Mouse (Mus musculus): ENCODE data around the gene Fam8a1.

Gene Fam8a1

GRCm38 (mm10) chr13:46677721-46678120, 8.4 kb downstream of the Fam8a1 start:
- no peak for DNase-seq

GRCm38 (mm10) chr13:46682921-46683320, 13.6 kb downstream of the Fam8a1 start:
- peak; percentile 59 to 75 for DNase-seq

- no peak for DNase-seq
These were observed 14.0 kb downstream of the Fam8a1 start for GRCm38 (mm10) chr13:46683370-46683769.

GRCm38 (mm10) chr13:46690559-46691241, 21.4 kb downstream of the Fam8a1 start:
- no peak for DNase-seq

GRCm38 (mm10) chr13:46695296-46695908, 26.1 kb downstream of the Fam8a1 start:
- DNase-seq = no peak

- DNase-seq = no peak
These were observed 26.6 kb downstream of the Fam8a1 start for GRCm38 (mm10) chr13:46695932-46696331.

GRCm38 (mm10) chr13:46696788-46697187, 27.5 kb downstream of the Fam8a1 start:
- DNase-seq = no peak

- no peak for DNase-seq
These were observed 30.1 kb downstream of the Fam8a1 start for GRCm38 (mm10) chr13:46699372-46699771.

GRCm38 (mm10) chr13:46701486-46701885, 32.2 kb downstream of the Fam8a1 start:
- DNase-seq = no peak

- DNase-seq = peak; percentile 16 to 27
These were observed 33.8 kb downstream of the Fam8a1 start for GRCm38 (mm10) chr13:46703138-46703537.

- DNase-seq = no peak
These were observed 44.2 kb downstream of the Fam8a1 start for GRCm38 (mm10) chr13:46713486-46713885.

GRCm38 (mm10) chr13:46715976-46716639, 46.8 kb downstream of the Fam8a1 start:
- no peak for DNase-seq

GRCm38 (mm10) chr13:46718893-46719400, 49.6 kb downstream of the Fam8a1 start:
- no peak for DNase-seq

GRCm38 (mm10) chr13:46721009-46721408, 51.7 kb downstream of the Fam8a1 start:
- no peak for DNase-seq

- no peak for DNase-seq
These were observed 55.0 kb downstream of the Fam8a1 start for GRCm38 (mm10) chr13:46724371-46724770.

GRCm38 (mm10) chr13:46725227-46725626, 55.9 kb downstream of the Fam8a1 start:
- DNase-seq = no peak

- peak; percentile 66 to 68 for DNase-seq
These were observed 57.1 kb downstream of the Fam8a1 start for GRCm38 (mm10) chr13:46726288-46727037.

GRCm38 (mm10) chr13:46727038-46727836, 57.9 kb downstream of the Fam8a1 start:
- DNase-seq = peak; percentile 69 to 73

Measured in cerebellum, postnatal 10 days (tissue).